Mouse (Mus musculus) urinary bladder, postnatal 10 days (tissue): Measurements from ENCODE around the gene Mucl3.

Experiments used
- DNase-seq: peaks from one replicate; pipeline ENCODE4 v3.0.0; 2022; ENCODE audit warnings: low spot score

Mucl3 gene

GRCm38 (mm10) chr17:35643609-35644236 lies at the start of gene Mucl3:
TSS of gene Mucl3 (minus strand) at chr17:35643695.
- DNase-seq: no peak

- DNase-seq: no peak
These were observed 48.9 kb upstream of the Mucl3 start for GRCm38 (mm10) chr17:35692368-35692767.

- no peak for DNase-seq
These were observed 48.3 kb upstream of the Mucl3 start for GRCm38 (mm10) chr17:35691811-35692210.

DNA sequence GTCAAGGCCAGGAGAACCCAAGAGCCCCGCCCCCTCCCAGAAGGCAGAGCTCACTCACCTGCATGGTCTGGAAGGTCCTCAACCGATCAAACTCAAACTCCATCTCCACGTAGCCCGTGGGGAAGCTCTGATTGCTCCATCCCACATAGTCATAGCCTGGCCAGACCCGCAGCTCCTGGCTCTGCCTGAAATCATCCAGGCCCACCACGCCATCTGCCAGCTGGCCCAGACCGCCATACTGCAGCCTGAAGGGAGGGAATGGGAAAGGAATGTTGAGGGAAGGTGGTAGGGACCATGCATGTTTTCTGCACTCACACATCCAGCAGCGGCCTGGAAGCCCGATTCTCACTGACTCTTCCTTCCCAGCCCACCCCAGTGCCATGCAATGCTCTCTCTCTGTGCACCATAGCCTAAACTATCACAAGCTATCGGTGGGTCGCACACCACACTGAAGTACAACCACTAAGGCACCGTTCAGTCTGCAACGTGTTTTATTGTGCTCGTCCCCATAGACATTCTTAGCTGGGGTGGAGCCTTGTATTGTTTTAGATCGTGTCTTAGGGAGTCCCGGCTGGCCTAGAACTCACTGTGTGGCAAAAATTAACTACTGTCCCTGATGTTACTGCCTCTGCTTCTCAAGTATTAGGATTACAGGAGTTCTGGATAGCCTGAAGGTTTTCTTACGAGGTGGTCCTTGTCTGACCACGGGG lies 46.6 kb upstream of the Mucl3 start:
- no peak for DNase-seq

- DNase-seq: no peak
These were observed 45.1 kb upstream of the Mucl3 start for GRCm38 (mm10) chr17:35688347-35689175.

GRCm38 (mm10) chr17:35685061-35685460 lies 41.6 kb upstream of the Mucl3 start:
- DNase-seq: no peak

- DNase-seq: no peak
These were observed 38.5 kb upstream of the Mucl3 start for GRCm38 (mm10) chr17:35681986-35682385.

- DNase-seq: no peak
These were observed 37.1 kb upstream of the Mucl3 start for GRCm38 (mm10) chr17:35680591-35680990.

DNA sequence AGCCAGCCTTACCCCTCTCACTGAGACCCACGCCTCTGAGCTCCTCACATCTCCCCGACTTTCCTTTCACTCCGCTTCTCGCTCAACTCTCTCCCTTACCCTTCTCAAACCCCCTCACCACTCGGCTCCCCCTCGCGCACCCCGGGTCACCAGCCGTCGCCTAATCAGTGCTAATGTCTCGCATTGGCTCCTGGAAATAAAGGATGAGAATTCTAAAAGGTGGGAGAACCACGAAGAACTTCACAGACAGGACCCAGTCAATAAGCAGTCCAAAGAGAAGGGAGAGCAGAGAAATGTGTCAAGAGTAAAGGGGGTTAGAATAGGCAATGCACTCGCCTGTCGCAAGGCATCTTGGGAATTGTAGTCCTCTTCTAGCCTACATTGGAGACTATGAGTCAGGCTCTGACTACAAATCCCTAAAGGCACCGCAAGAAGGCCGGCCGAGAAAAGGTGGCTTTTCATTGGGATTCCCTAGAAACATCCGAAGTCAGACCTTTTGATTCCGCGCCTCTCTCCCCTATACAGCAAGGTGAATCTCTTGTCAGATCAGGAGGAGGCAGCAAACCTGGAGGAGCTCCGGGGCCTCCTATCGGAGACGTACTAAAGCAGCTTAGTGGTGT lies 30.0 kb upstream of the Mucl3 start, which contains the start of gene Gtf2h4:
Gene Gtf2h4, minus strand, starts transcription at position 324 of the 620 bp plus-strand sequence.
- DNase-seq: no peak

- DNase-seq: no peak
These were observed 29.0 kb upstream of the Mucl3 start for GRCm38 (mm10) chr17:35672527-35672926.

DNA sequence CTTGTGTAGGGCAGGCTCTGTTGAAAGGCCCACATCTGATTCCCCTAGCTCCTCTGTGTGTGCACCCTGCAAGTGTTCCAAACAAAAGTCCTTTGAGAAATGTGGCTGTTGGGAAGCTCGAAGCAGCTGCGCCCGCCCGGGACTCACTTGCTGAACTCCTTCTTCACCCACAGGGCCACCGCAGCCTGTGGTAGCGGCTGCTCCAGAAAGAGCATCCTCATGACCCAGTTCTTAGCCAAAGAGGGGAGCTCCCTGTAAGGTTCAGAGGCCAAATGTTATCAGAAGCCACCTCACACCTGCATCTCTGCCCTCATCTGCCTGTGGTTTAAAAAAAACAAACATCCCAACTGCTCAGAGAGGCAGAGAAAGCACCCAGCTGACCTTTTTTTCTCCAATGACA lies 28.4 kb upstream of the Mucl3 start:
- no peak for DNase-seq

- DNase-seq: no peak
These were observed 26.2 kb upstream of the Mucl3 start for GRCm38 (mm10) chr17:35669731-35670130.

DNA sequence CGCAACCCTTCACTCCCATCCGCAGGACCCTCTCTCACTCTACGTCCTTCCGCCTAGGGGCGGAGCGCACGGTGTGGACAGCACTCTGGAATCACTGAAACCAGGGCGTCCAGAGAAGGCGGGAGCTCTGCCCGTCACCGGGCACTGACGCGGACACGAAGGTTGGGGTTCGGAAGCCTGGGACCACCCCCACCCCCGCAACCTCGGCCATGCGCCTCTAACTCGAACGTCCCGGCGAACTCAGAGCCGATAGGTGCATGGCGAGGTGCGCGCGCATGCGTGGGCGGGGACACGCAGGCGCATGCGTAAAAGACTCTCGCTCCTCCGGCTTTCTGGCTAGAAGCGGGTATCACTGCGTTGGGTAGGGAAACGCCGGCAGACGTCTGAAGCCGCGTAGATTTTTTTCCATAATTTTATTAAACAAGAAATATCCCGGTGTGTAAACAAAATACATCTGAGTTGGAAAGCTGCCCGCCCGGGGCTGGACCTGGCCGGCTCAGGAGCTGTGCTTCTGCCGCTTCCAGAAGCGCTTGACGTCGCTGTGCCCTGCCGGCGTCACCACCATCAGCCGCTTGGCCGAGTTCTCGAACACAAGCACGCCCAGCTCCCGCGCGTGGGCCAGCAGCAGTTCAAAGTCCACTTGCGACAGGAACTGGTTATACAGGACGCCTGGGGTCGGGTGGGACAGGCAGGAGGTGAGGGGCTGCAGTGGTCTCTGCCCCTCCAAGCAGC lies 24.0 kb upstream of the Mucl3 start, which contains the start of gene Vars2:
Gene Vars2, minus strand, starts transcription at position 259 of the 732 bp plus-strand sequence.
- DNase-seq: peak; percentile 89

DNA sequence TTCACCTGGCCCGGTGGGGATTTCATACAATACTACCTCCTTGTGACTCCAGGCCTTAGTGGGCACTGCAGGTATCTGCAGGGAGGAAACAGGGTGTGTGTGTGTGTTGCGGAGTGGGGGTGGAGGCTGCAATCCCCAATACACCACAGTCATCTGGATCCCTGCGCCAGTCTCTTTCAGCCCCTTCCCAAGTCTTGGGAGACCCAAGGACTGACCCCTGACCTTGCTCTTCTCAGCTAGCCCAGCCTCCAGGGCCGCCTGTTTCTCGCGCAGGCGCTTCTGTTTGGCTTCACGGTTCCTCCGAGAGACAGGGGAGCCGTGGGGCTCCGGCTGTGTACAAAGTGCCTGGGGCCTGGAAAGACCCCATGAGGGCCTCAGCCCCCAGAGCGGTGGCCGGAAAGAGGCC lies 23.4 kb upstream of the Mucl3 start:
- DNase-seq: no peak

DNA sequence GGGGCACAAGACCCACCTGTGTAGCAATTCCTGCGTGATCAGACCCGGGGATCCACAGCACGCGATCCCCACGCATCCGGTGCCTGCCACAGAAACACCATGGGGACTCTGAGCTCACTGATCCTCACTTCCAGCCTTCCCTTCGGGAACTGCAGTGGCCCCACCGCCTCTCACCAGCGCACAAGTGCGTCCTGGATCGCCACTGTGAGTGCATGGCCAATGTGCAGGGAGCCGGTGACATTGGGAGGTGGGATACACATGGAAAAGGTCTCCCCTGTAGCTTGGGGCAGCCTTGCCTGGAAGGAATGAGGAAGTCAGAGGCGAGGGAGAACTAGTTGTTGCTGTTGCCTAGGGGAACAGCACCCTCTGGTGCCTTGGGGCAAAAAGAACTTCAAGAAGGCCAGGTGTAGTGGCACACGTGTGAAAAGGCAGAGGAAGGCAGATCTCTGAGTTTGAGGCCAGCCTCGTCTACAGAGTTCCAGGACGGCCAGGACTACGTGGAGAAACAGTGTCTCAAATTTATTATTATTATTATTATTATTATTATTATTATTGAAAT lies 22.5 kb upstream of the Mucl3 start:
- DNase-seq: no peak

DNA sequence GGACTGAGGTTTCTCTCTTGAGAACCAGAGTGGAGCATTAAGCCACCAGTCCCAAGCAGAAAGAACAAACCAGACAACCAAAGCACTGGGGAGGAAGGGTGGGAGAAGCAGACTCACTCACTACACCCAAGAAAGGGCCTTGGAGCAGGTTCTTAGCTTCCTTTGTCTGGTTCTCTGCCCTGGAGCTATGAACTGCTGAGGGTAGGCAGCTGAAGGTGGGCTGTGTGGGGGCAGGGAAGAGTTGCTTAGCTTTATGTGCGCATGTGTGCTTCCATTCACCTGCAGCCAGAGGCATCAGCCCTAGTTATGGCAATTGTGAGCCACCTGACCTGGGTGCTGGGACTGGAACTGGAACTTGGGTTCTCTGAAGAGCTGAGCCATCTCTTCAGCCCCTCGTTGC lies 9.6 kb upstream of the Mucl3 start:
- DNase-seq: no peak

DNA sequence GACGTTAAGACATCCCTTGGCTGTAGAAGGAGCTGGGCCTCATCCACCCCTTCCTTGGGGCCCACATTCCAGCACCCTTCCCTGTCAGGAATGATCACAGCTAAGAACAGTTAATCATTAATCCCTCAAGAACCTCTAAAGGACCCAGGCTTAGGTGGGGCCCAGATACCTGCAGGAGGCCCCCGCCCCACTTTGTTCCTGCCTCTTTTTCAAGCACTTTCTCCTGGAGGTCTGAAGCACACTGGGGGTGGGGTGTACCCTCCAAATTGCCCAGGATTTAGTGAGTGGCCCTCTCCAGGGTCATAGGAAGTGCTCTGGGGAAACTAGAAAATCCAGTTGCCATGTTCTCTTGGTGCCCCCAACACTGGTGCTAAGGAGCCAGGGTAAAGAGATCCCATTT lies 5.9 kb upstream of the Mucl3 start:
- DNase-seq: no peak

- no peak for DNase-seq
These were observed 4.1 kb downstream of the Mucl3 start for GRCm38 (mm10) chr17:35639352-35639751.

- no peak for DNase-seq
These were observed 4.9 kb downstream of the Mucl3 start for GRCm38 (mm10) chr17:35638475-35639190.

DNA sequence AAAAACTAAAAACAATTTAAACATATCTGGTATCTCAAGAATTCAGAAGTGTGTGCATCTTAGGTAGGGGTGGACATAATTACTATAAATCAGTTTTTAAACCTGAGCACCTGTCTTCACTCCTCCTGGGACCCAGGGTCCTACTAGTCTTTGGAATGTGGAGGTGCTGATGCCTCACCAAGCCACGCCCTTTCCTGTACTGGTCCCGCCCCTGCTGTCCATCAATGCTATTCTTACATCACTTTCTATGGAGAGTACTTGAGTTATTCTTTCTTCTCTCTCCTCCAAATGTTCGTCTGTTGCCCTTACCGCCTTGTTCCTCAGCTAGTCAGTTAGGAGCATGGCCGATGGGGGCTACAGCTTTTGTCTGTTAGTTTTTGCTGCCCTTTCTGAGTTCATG lies 7.1 kb downstream of the Mucl3 start:
- DNase-seq: no peak

GRCm38 (mm10) chr17:35635699-35636111 lies 7.8 kb downstream of the Mucl3 start:
- DNase-seq: no peak
